Mouse (Mus musculus): ENCODE measurements around the gene Alkbh4. TPM values are rescaled to one million over a fixed set of nuclear protein-coding genes. Genes with fewer than 3 reads are reported as not detected.
"Not testable (repeated sequence)": the region's sequence is repeated elsewhere in the genome, so short reads cannot be mapped to it uniquely, and the experiment has no call there.

Alkbh4 gene
- total RNA-seq, 1 experiment from 2014 or later = 9.5 TPM

DNA sequence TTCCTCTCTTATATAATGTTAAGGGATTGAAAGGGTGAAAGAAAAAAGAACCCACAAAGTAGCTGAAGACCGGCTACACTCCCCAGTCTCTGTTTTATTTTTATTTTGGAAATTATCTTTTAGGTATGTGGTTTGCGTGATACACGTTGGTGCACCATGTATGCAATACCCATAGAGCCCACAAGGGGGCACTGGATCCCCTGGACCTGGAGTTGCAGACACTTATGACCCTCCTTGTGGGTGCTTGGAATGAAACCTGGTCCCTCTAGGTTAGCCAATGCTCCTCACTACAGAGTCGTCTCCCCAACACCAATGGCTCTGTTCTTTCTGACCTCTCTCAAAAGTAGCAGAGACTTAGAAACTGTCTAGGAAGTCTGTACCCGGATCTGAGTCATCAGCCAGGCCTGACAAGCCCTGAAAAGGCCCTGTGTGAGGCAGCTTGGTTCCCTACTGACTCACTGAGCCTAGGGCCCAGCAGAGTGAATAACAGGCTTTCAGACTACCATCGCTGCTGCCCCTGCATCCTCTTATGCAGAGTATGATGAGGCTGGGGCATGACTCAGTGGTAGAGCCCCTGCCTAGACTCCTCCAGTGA, 7.3 kb downstream of the Alkbh4 start:
- DNase-seq = no peak

- no peak for DNase-seq
Measured at GRCm38 (mm10) chr5:136144606-136145430, 8.9 kb downstream of the Alkbh4 start.

GRCm38 (mm10) chr5:136146936-136147335, 11.0 kb downstream of the Alkbh4 start:
- no peak for DNase-seq

DNA sequence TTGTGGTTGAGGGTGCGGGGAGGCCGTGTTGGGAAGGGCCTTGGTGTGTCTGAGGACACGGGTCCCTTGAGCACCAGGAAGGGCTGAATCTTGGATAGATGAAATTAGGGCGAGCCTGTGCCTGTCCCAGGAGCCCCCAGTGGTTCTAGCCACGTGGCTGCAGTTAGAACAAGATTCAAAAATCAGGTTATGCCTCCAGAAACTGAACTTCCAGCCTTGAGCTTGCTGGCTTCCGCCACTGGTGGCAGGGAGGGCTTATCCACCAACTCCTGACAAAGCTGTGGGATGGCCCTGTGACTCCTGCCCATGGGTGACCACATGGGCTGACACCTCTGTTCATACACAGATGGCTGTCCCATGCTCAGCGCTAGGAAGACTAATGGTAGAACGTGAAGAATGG, 11.8 kb downstream of the Alkbh4 start:
- no peak for DNase-seq

- not testable (repeated sequence) for DNase-seq
Measured at GRCm38 (mm10) chr5:136149134-136149576, 13.2 kb downstream of the Alkbh4 start.

GRCm38 (mm10) chr5:136152365-136152764, 16.4 kb downstream of the Alkbh4 start:
- no peak for DNase-seq

DNA sequence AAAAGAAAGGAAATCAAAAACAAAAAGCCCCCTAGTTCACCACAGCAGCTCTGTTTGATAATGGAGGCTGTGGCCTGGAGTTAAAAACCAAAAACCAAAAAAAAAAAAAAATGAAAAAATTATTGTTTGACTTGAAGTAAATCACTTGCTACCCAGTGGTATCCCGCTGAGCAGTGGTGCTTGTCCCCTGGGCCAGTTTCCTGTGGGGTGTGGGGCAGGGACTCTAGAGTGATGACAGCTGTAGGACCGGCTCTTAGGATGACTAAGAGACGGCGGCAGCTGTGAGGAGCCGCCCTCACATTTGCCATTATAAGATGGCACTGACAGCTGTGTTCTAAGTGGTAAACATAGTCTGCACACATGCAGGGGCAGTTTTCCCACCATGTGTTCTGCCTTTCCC, 19.5 kb downstream of the Alkbh4 start:
- no peak for DNase-seq

GRCm38 (mm10) chr5:136160084-136160483, 24.1 kb downstream of the Alkbh4 start:
- not testable (repeated sequence) for DNase-seq

- DNase-seq = no peak
Measured at GRCm38 (mm10) chr5:136163807-136164474, 28.0 kb downstream of the Alkbh4 start.

GRCm38 (mm10) chr5:136165246-136165645, 29.3 kb downstream of the Alkbh4 start:
- no peak for DNase-seq

- DNase-seq = no peak
Measured at GRCm38 (mm10) chr5:136167296-136167695, 31.4 kb downstream of the Alkbh4 start.

DNA sequence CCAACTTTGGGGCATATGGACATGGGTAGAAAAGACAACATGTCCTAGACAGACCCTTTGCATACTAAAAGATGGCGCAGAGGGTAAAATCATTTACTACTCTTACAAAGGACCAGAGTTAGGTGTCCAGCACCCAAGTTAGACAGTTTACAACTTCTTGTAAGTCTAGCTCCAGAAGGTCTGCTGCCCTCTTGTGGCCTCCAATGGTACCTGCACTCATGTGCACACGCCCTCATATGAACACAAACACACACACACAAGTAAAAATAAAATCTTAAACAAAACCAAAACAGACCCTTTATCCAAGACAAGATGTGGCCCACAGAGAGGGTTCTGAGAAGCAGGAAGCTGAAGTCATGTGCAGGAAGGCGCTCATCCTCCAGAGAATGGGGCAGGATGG, 32.1 kb downstream of the Alkbh4 start:
- no peak for DNase-seq

- peak; percentile 7 for DNase-seq
Measured at GRCm38 (mm10) chr5:136169626-136170511, 33.9 kb downstream of the Alkbh4 start.

- DNase-seq = peak; percentile 74
Measured at GRCm38 (mm10) chr5:136170512-136171362, 34.8 kb downstream of the Alkbh4 start, which contains the start of gene Orai2. Orai2 (minus strand) TSS chr5:136170713.

DNA sequence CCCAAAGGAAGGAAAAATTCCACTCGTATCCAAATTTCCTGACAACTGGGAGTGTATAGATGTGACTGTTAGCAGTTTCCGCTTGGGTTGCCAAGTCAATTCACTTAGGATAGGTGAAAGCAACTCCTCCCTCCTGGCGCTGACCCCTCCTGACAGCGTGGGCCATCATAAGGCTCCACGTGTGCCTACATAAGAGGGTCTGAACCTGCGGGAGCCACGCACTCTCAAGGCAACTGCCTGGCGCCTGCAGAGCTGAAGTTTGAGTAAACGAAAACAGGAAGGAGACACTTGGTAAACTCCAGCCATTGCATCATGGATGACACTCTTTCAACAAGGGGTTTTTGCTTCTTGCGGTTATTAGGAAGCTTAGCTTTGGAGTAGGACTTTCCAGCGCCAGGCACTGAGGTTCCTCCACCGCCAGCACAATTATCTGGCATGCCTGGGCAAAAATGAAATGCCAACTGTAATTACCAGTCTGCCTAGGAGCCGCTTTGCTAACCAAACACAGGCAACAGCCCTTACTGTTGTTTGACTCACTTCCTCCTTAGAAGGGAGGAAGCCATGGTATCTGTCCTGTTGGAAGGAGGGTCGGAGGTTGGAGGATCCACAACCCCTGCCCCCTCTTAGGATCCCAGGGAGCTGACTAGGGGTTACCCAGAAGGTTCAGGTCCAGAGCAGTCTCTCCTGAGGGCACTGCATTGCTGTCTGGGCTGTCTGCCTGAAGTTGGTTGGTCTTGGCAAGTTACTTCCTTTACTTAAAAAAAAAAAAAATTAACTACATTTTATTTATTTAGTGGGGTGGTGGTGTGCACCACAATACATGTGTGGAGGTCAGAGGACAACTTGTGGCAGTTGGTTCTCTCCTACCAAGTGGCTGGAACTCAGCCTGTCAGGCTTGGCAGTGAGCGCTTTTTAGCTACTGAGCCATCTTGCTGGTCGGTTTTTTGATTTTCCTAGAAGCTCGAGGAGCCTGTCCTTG, 35.7 kb downstream of the Alkbh4 start:
- no peak for DNase-seq

GRCm38 (mm10) chr5:136172939-136173338, 37.0 kb downstream of the Alkbh4 start:
- DNase-seq = no peak

- DNase-seq = peak; percentile 37
Measured at GRCm38 (mm10) chr5:136173606-136174463, 37.9 kb downstream of the Alkbh4 start.

GRCm38 (mm10) chr5:136179594-136179993, 43.6 kb downstream of the Alkbh4 start:
- no peak for DNase-seq

GRCm38 (mm10) chr5:136181197-136181596, 45.3 kb downstream of the Alkbh4 start:
- DNase-seq = no peak
